Mouse (Mus musculus): ENCODE data around the gene Mki67. TPM values are rescaled to one million over a fixed set of nuclear protein-coding genes. Genes with fewer than 3 reads are reported as not detected.

The Mki67 gene
- total RNA-seq, 2 experiments from 2014 or later: 0.14 TPM

Other genes with a start within 250 kb of the Mki67 start
- not detected for gene Clrn3, start 187.7 kb downstream of the Mki67 start, total RNA-seq (2021)
- gene Ptpre, start 178.9 kb downstream of the Mki67 start, total RNA-seq (2021): 1 to 10 TPM in 1 of 2 experiments, under 1 TPM in 1; 0.84 to 1.5 TPM

Measured in gastrocnemius, adult 18-20 months (tissue).